Mouse (Mus musculus): ENCODE data around the gene Mfsd2a.
A peak's percentile ranks its signal among the peaks of the same experiment; 100 is the strongest.

Gene Mfsd2a

GRCm38 (mm10) chr4:122976885-122977284 is 15.9 kb upstream of the Mfsd2a start:
- no peak for DNase-seq

- DNase-seq = no peak
These were observed 14.1 kb upstream of the Mfsd2a start for GRCm38 (mm10) chr4:122974976-122975520.

GRCm38 (mm10) chr4:122972056-122972455 is 11.1 kb upstream of the Mfsd2a start:
- no peak for DNase-seq

GRCm38 (mm10) chr4:122971646-122972045 is 10.7 kb upstream of the Mfsd2a start:
- no peak for DNase-seq

- no peak for DNase-seq
These were observed 10.2 kb upstream of the Mfsd2a start for GRCm38 (mm10) chr4:122971191-122971590.

GRCm38 (mm10) chr4:122968106-122968505 is 7.1 kb upstream of the Mfsd2a start:
- no peak for DNase-seq

- DNase-seq = no peak
These were observed 1.8 kb upstream of the Mfsd2a start for GRCm38 (mm10) chr4:122962751-122963150.

- DNase-seq = no peak
These were observed 601 bp upstream of the Mfsd2a start for GRCm38 (mm10) chr4:122961589-122961988.

- DNase-seq = peak in 1 of 2 experiments; percentile 32
These were observed 478 bp downstream of the Mfsd2a start for GRCm38 (mm10) chr4:122960321-122961099.

GRCm38 (mm10) chr4:122959816-122960215 is 1.2 kb downstream of the Mfsd2a start:
- DNase-seq = no peak

- no peak for DNase-seq
These were observed 2.4 kb downstream of the Mfsd2a start for GRCm38 (mm10) chr4:122958491-122959031.

GRCm38 (mm10) chr4:122956301-122956700 is 4.7 kb downstream of the Mfsd2a start:
- DNase-seq = no peak

GRCm38 (mm10) chr4:122955412-122956136 is 5.4 kb downstream of the Mfsd2a start:
- DNase-seq = peak; percentile 71 to 77

- DNase-seq = no peak
These were observed 6.1 kb downstream of the Mfsd2a start for GRCm38 (mm10) chr4:122954680-122955411.

- no peak for DNase-seq
These were observed 11.9 kb downstream of the Mfsd2a start for GRCm38 (mm10) chr4:122949096-122949495.

GRCm38 (mm10) chr4:122947223-122947622 is 13.8 kb downstream of the Mfsd2a start:
- no peak for DNase-seq

- no peak for DNase-seq
These were observed 16.6 kb downstream of the Mfsd2a start for GRCm38 (mm10) chr4:122944408-122944807.

GRCm38 (mm10) chr4:122939048-122939796 is 21.8 kb downstream of the Mfsd2a start:
- no peak for DNase-seq

GRCm38 (mm10) chr4:122937489-122937888 is 23.5 kb downstream of the Mfsd2a start:
- no peak for DNase-seq

GRCm38 (mm10) chr4:122935466-122936099 is 25.4 kb downstream of the Mfsd2a start:
- DNase-seq = no peak

GRCm38 (mm10) chr4:122933857-122934256 is 27.1 kb downstream of the Mfsd2a start:
- peak; percentile 56 to 67 for DNase-seq

Measured in spleen, adult 18-20 months (tissue).